Mouse (Mus musculus): ENCODE data around the gene Tas1r2. TPM values are rescaled to one million over a fixed set of nuclear protein-coding genes. Genes with fewer than 3 reads are reported as not detected.

The Tas1r2 gene
- polyA plus RNA-seq, 1 experiment from 2014 or later = not detected

GRCm38 (mm10) chr4:139675696-139676095 is 22.4 kb downstream of the Tas1r2 start:
- H3K27me3 ChIP-seq (ENCODE audit: control insufficient read depth, insufficient read depth, low read length) = peaks cover 3% of the 10 kb centered on the region; the same call in 1 of the 2 replicates
- DNase-seq (ENCODE audit: low spot score) = no peak
- H3K9me3 ChIP-seq (ENCODE audit: control insufficient read depth, low read length) = no peaks in the 10 kb centered on the region; the same call in 1 of the 2 replicates
- H3K4me1 ChIP-seq (ENCODE audit: control insufficient read depth, insufficient read depth, low read length) = no peaks in the 10 kb centered on the region
- no peaks in the 10 kb centered on the region for H3K36me3 ChIP-seq (ENCODE audit: control insufficient read depth, insufficient read depth, low read length)
- H3K9ac ChIP-seq (ENCODE audit: low read length) = no peak overlapping the region
- no peak overlapping the region for H3K27ac ChIP-seq (replicated peaks; ENCODE audit: low read depth, low read length)
- 17% methylated on average over 9 of the region's 9 CpGs for whole genome bisulfite sequencing
- H3K4me3 ChIP-seq (ENCODE audit: low read depth, low read length) = no peak overlapping the region
- H3K4me2 ChIP-seq (ENCODE audit: low read depth, severe bottlenecking) = no peak overlapping the region
- ATAC-seq (ENCODE audit: insufficient number of reproducible peaks, low FRiP score, low TSS enrichment, low read depth) = no peak

DNA sequence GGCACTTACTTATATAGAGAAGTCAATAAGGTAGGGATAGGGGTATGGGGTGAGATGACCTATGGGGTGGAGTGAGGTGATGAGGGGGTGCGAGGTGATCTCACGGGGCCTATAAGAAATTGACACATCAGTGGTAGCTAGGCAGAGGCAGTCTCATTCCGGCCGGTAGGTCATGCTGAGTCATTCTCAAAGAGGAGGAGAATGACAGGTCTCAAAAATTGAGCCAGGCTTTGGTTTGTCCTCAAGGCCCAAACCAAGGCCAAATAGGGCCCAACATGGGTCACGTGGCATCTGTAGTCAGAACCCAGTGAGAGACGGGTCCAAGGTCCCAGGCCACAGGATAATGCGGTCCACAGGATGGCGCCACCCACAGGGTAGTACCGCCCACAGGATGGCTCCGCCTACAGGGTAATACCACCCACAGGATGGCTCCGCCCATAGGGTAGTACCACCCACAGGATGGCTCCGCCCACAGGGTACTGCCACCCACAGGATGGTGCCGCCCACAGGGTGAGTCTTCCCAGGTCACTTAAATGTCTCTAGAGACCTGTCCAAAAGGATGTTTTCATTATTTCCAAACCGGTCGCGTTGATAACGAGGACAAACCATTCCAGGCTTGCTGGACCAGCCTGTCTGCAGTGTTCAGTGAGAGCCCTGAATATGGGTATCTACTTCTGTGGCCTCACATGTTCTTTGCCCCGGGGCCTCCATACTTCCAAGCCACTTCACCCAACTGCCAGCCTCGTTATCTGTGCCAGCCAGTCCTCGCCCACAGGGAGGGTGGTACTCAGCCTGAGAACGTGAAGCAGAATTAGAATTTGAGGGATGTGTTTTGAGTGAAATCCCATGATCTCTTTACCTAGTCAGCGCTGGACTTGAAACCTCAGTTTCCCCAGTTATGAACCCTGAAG is 30.6 kb downstream of the Tas1r2 start:
- 75% methylated on average over 22 of the region's 22 CpGs for WGBS
- ATAC-seq (ENCODE audit: insufficient number of reproducible peaks, low FRiP score, low TSS enrichment, low read depth) = no peak
- no peak overlapping the region for H3K4me3 ChIP-seq (ENCODE audit: low read depth, low read length)
- no peak overlapping the region for H3K4me2 ChIP-seq (ENCODE audit: low read depth, severe bottlenecking)
- no peak for DNase-seq (ENCODE audit: low spot score)
- H3K4me1 ChIP-seq (ENCODE audit: control insufficient read depth, insufficient read depth, low read length) = no peaks in the 10 kb centered on the region
- no peak overlapping the region for H3K9ac ChIP-seq (ENCODE audit: low read length)
- H3K9me3 ChIP-seq (ENCODE audit: control insufficient read depth, low read length) = no peaks in the 10 kb centered on the region; the same call in 1 of the 2 replicates
- H3K27ac ChIP-seq (replicated peaks; ENCODE audit: low read depth, low read length) = no peak overlapping the region
- H3K36me3 ChIP-seq (ENCODE audit: control insufficient read depth, insufficient read depth, low read length) = no peaks in the 10 kb centered on the region
- no peaks in the 10 kb centered on the region for H3K27me3 ChIP-seq (ENCODE audit: control insufficient read depth, insufficient read depth, low read length)

GRCm38 (mm10) chr4:139684639-139685017 is 31.3 kb downstream of the Tas1r2 start:
- Histone ChIP-seq H3K36me3 (ENCODE audit: control insufficient read depth, insufficient read depth, low read length) (no peaks in the 10 kb centered on the region), H3K27ac (replicated peaks; ENCODE audit: low read depth, low read length) (no peak overlapping the region), H3K9me3 (ENCODE audit: control insufficient read depth, low read length) (no peaks in the 10 kb centered on the region; the same call in 1 of the 2 replicates), H3K4me2 (ENCODE audit: low read depth, severe bottlenecking) (no peak overlapping the region), H3K27me3 (ENCODE audit: control insufficient read depth, insufficient read depth, low read length) (no peaks in the 10 kb centered on the region), H3K4me3 (ENCODE audit: low read depth, low read length) (no peak overlapping the region), H3K4me1 (ENCODE audit: control insufficient read depth, insufficient read depth, low read length) (no peaks in the 10 kb centered on the region), H3K9ac (ENCODE audit: low read length) (no peak overlapping the region)
- peak; percentile 85 for DNase-seq (ENCODE audit: low spot score)
- 13% methylated on average over 3 of the region's 3 CpGs for WGBS
- no peak for ATAC-seq (ENCODE audit: insufficient number of reproducible peaks, low FRiP score, low TSS enrichment, low read depth)

DNA sequence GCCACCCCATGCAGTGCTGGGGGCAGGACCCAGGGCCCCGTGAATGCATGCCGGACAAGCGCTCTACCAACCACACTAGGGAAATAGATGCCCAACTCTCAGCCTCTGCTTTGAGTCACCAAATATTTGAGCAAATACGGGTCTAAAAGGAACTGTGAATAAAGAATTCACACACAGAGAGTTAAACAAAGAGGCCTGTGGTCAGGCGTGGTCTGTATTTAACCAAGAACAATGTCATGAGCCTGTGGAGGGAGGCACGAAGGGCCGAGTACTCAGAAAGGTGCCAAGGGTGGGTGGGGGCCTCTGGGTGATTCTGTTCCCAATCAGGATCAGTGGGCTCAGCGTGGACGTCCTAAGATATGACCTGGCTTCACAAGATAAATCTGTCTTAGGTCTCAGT is 34.7 kb downstream of the Tas1r2 start:
- Histone ChIP-seq H3K36me3 (ENCODE audit: control insufficient read depth, insufficient read depth, low read length) (no peaks in the 10 kb centered on the region), H3K9ac (ENCODE audit: low read length) (no peak overlapping the region), H3K4me1 (ENCODE audit: control insufficient read depth, insufficient read depth, low read length) (no peaks in the 10 kb centered on the region), H3K27me3 (ENCODE audit: control insufficient read depth, insufficient read depth, low read length) (0 out of 2 replicates have a peak, but pooled peaks cover 4% of the 10 kb centered on the region), H3K4me2 (ENCODE audit: low read depth, severe bottlenecking) (no peak overlapping the region), H3K4me3 (ENCODE audit: low read depth, low read length) (no peak overlapping the region), H3K9me3 (ENCODE audit: control insufficient read depth, low read length) (no peaks in the 10 kb centered on the region), H3K27ac (replicated peaks; ENCODE audit: low read depth, low read length) (no peak overlapping the region)
- 77% methylated on average over 9 of the region's 9 CpGs for WGBS
- ATAC-seq (ENCODE audit: insufficient number of reproducible peaks, low FRiP score, low TSS enrichment, low read depth) (no peak), DNase-seq (ENCODE audit: low spot score) (no peak)

- Histone ChIP-seq H3K4me3 (ENCODE audit: low read depth, low read length) (no peak overlapping the region), H3K4me2 (ENCODE audit: low read depth, severe bottlenecking) (no peak overlapping the region), H3K27me3 (ENCODE audit: control insufficient read depth, insufficient read depth, low read length) (0 out of 2 replicates have a peak, but pooled peaks cover 4% of the 10 kb centered on the region), H3K4me1 (ENCODE audit: control insufficient read depth, insufficient read depth, low read length) (no peaks in the 10 kb centered on the region), H3K9ac (ENCODE audit: low read length) (no peak overlapping the region), H3K36me3 (ENCODE audit: control insufficient read depth, insufficient read depth, low read length) (no peaks in the 10 kb centered on the region), H3K27ac (replicated peaks; ENCODE audit: low read depth, low read length) (no peak overlapping the region), H3K9me3 (ENCODE audit: control insufficient read depth, low read length) (no peaks in the 10 kb centered on the region)
- no peak for DNase-seq (ENCODE audit: low spot score)
- no peak for ATAC-seq (ENCODE audit: insufficient number of reproducible peaks, low FRiP score, low TSS enrichment, low read depth)
- WGBS = 32% methylated on average over 7 of the region's 7 CpGs
Measured at GRCm38 (mm10) chr4:139689627-139690269, 36.4 kb downstream of the Tas1r2 start.

GRCm38 (mm10) chr4:139693315-139693714 is 40.0 kb downstream of the Tas1r2 start:
- H3K4me3 ChIP-seq (ENCODE audit: low read depth, low read length) = no peak overlapping the region
- 0 out of 2 replicates have a peak, but pooled peaks cover 5% of the 10 kb centered on the region for H3K4me1 ChIP-seq (ENCODE audit: control insufficient read depth, insufficient read depth, low read length)
- DNase-seq (ENCODE audit: low spot score) (no peak), ATAC-seq (ENCODE audit: insufficient number of reproducible peaks, low FRiP score, low TSS enrichment, low read depth) (no peak)
- no peak overlapping the region for H3K4me2 ChIP-seq (ENCODE audit: low read depth, severe bottlenecking)
- 49% methylated on average over 5 of the region's 5 CpGs for WGBS
- H3K36me3 ChIP-seq (ENCODE audit: control insufficient read depth, insufficient read depth, low read length) = no peaks in the 10 kb centered on the region
- no peak overlapping the region for H3K9ac ChIP-seq (ENCODE audit: low read length)
- no peak overlapping the region for H3K27ac ChIP-seq (replicated peaks; ENCODE audit: low read depth, low read length)
- H3K27me3 ChIP-seq (ENCODE audit: control insufficient read depth, insufficient read depth, low read length) = 0 out of 2 replicates have a peak, but pooled peaks cover 4% of the 10 kb centered on the region
- no peaks in the 10 kb centered on the region for H3K9me3 ChIP-seq (ENCODE audit: control insufficient read depth, low read length)

DNA sequence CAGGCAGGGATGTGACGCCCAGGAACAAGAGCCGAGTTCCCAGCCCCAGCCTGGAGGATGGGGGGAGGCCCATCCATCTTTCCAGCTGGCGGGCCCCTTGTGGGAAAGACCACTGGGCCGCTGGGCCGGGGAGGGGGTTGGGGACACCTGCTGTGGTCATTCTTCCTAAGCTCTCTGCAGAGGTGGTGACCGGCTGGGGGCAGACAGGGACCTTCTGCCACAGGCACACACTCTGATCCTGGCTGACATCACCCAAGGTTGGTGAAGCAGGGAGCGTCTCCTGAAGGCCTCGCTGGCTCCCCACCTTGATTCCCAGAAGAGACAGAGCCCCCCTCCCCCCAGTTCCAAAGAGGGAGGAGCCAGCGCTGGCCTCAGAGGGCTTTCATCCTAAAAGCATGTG is 44.4 kb downstream of the Tas1r2 start:
- DNase-seq (ENCODE audit: low spot score) = peak; percentile 45
- Histone ChIP-seq H3K4me1 (ENCODE audit: control insufficient read depth, insufficient read depth, low read length) (0 out of 2 replicates have a peak, but pooled peaks cover 5% of the 10 kb centered on the region), H3K4me3 (ENCODE audit: low read depth, low read length) (no peak overlapping the region), H3K9ac (ENCODE audit: low read length) (no peak overlapping the region), H3K27ac (replicated peaks; ENCODE audit: low read depth, low read length) (no peak overlapping the region), H3K36me3 (ENCODE audit: control insufficient read depth, insufficient read depth, low read length) (no peaks in the 10 kb centered on the region), H3K4me2 (ENCODE audit: low read depth, severe bottlenecking) (no peak overlapping the region), H3K9me3 (ENCODE audit: control insufficient read depth, low read length) (no peaks in the 10 kb centered on the region), H3K27me3 (ENCODE audit: control insufficient read depth, insufficient read depth, low read length) (no peaks in the 10 kb centered on the region)
- peak; percentile 63; the same call in 1 of the 2 replicates for ATAC-seq (ENCODE audit: insufficient number of reproducible peaks, low FRiP score, low TSS enrichment, low read depth)
- WGBS = 2% methylated on average over 9 of the region's 9 CpGs

- ATAC-seq (ENCODE audit: insufficient number of reproducible peaks, low FRiP score, low TSS enrichment, low read depth) (no peak), DNase-seq (ENCODE audit: low spot score) (no peak)
- Histone ChIP-seq H3K27ac (replicated peaks; ENCODE audit: low read depth, low read length) (no peak overlapping the region), H3K27me3 (ENCODE audit: control insufficient read depth, insufficient read depth, low read length) (no peaks in the 10 kb centered on the region), H3K36me3 (ENCODE audit: control insufficient read depth, insufficient read depth, low read length) (no peaks in the 10 kb centered on the region), H3K9me3 (ENCODE audit: control insufficient read depth, low read length) (no peaks in the 10 kb centered on the region), H3K9ac (ENCODE audit: low read length) (no peak overlapping the region), H3K4me2 (ENCODE audit: low read depth, severe bottlenecking) (no peak overlapping the region), H3K4me1 (ENCODE audit: control insufficient read depth, insufficient read depth, low read length) (0 out of 2 replicates have a peak, but pooled peaks cover 5% of the 10 kb centered on the region), H3K4me3 (ENCODE audit: low read depth, low read length) (no peak overlapping the region)
- 44% methylated on average over 8 of the region's 8 CpGs for WGBS
Measured at GRCm38 (mm10) chr4:139698602-139699001, 45.3 kb downstream of the Tas1r2 start.
